Mouse (Mus musculus): Measurements from ENCODE around the gene Dnajc19. TPM values are rescaled to one million over a fixed set of nuclear protein-coding genes. Genes with fewer than 3 reads are reported as not detected.

Dnajc19 gene
- 116 and 216 TPM in 2 replicates for total RNA-seq (2014; rRNA removed; ENCODE audit: low replicate concordance)
- polyA plus RNA-seq (2015; fragmentation: Nextera tagmentation; extraction: Ambion mirVana): 223 and 239 TPM in 2 replicates

DNA sequence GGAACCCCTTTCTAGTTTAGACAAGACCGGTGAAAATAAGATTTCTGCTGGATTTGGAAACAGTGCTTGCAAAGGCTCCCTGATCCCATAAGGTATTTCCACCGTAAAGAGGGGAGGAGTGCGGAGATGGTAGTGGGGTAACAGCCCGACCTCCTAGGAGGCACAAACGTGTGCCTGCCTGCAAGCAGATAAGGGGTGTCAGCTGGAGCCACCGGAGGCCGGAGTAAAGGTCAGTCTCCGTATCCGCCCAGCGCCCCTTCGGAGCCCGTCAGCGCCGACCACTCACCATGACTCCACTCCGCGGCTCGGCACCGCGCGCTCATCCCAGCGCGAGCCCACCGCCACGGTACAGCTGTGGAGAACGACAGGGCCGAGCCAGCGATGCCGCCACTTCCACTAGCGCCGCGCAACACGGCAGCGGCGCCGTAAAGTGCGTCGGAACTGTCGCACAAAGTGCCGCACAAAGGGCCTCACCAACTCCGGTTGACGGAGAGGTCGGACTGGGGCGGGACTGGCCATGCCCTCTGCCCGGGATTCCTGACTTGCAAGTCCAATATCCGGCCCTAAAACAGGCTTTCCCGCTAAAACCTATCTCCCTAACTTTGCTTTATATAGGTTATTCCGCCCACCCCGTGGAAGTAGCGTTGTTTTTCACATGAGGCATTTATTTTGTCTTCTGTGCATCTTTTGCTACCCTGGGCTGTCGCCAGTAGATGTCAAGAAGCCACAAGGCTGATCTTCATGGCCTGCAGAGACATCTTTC is at the start of gene Dnajc19:
Dnajc19 (minus strand) TSS at position 422 of the 763 bp plus-strand sequence.
- Histone ChIP-seq H3K36me3 (replicated peaks; ENCODE audit: control insufficient read depth, insufficient read depth, low read length) (peaks cover 9% of the 10 kb centered on the region), H3K4me1 (ENCODE audit: control insufficient read depth, insufficient read depth) (peaks cover 18% of the 10 kb centered on the region; the same call in 1 of the 2 replicates), H3K4me2 (ENCODE audit: low read depth, low read length) (peak within 1 kb of the TSS; percentile 82), H3K27ac (ENCODE audit: low read depth) (peak within 1 kb of the TSS; percentile 69), H3K9ac (replicated peaks; ENCODE audit: low read depth, low read length) (peak within 1 kb of the TSS; percentile 93), H3K4me3 (ENCODE audit: low read depth, low read length) (peak within 1 kb of the TSS; percentile 93), H3K27me3 (ENCODE audit: control insufficient read depth, insufficient read depth, low read length) (no peaks in the 10 kb centered on the region), H3K9me3 (replicated peaks; ENCODE audit: control insufficient read depth, low read length) (no peaks in the 10 kb centered on the region)
- DNase-seq (ENCODE audit: low spot score): peak; percentile 91
- TF ChIP-seq EP300 (IDR thresholded peaks at IDR 0.05; ENCODE audit: low read depth): no peak
- TF ChIP-seq CTCF (IDR thresholded peaks at IDR 0.05; ENCODE audit: low read depth): no peak
- ATAC-seq (ENCODE audit: insufficient read depth, low read depth): peak; percentile 94
- under 1% methylated on average over 50 of the region's 50 CpGs for WGBS

DNA sequence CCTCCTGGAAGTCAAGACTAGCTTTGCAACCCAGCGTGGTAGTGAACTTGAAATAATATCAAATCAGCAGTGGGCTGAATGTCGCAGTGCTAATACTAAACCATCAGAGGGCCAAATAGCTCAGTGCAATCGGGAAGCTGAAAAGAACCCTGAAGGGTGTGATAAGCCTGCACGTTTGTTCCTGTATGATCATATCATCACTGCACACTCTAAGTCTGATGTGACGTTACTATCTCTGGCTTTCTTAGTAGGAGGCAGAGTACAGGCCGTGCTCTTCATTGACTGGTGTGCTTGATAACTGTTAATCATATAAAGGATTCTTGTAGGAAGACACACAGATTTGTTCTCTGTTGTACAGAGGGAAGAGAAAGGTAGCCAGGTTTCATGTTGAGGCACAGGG is 48.8 kb upstream of the Dnajc19 start:
- Histone ChIP-seq H3K27me3 (ENCODE audit: control insufficient read depth, insufficient read depth, low read length) (no peaks in the 10 kb centered on the region), H3K9me3 (replicated peaks; ENCODE audit: control insufficient read depth, low read length) (no peaks in the 10 kb centered on the region), H3K9ac (replicated peaks; ENCODE audit: low read depth, low read length) (no peak overlapping the region), H3K36me3 (replicated peaks; ENCODE audit: control insufficient read depth, insufficient read depth, low read length) (no peaks in the 10 kb centered on the region), H3K4me1 (ENCODE audit: control insufficient read depth, insufficient read depth) (no peaks in the 10 kb centered on the region), H3K4me3 (ENCODE audit: low read depth, low read length) (no peak overlapping the region), H3K27ac (ENCODE audit: low read depth) (no peak overlapping the region), H3K4me2 (ENCODE audit: low read depth, low read length) (no peak overlapping the region)
- ATAC-seq (ENCODE audit: insufficient read depth, low read depth) (no peak), DNase-seq (ENCODE audit: low spot score) (no peak)
- 45% methylated on average over 6 of the region's 6 CpGs for WGBS
- no peak for TF ChIP-seq CTCF (IDR thresholded peaks at IDR 0.05; ENCODE audit: low read depth)
- TF ChIP-seq EP300 (IDR thresholded peaks at IDR 0.05; ENCODE audit: low read depth): no peak

DNA sequence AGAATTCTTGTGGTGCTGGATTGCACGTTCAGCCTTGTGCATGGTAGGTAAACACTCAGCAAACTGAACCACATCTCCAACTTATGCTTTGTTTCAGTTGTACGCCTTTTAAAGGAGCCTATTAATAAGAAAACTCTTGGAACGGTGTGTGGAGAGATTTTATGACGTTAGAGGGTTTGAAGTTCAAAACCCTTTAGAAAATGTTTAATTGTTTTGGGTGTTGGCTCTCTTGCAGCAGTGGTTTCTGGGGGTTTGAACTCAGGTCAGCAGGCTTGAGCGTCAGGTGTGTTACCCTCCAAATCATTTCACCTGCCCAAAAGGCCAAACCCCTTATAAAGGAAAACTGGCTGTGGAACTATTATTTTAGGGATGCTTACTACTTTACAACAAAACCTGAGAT is 40.2 kb upstream of the Dnajc19 start:
- 83% methylated on average over 5 of the region's 5 CpGs for WGBS
- Histone ChIP-seq H3K9ac (replicated peaks; ENCODE audit: low read depth, low read length) (no peak overlapping the region), H3K4me2 (ENCODE audit: low read depth, low read length) (no peak overlapping the region), H3K27ac (ENCODE audit: low read depth) (no peak overlapping the region), H3K27me3 (ENCODE audit: control insufficient read depth, insufficient read depth, low read length) (no peaks in the 10 kb centered on the region), H3K9me3 (replicated peaks; ENCODE audit: control insufficient read depth, low read length) (no peaks in the 10 kb centered on the region), H3K4me3 (ENCODE audit: low read depth, low read length) (no peak overlapping the region), H3K4me1 (ENCODE audit: control insufficient read depth, insufficient read depth) (no peaks in the 10 kb centered on the region), H3K36me3 (replicated peaks; ENCODE audit: control insufficient read depth, insufficient read depth, low read length) (no peaks in the 10 kb centered on the region)
- no peak for DNase-seq (ENCODE audit: low spot score)
- no peak for ATAC-seq (ENCODE audit: insufficient read depth, low read depth)
- TF ChIP-seq CTCF (IDR thresholded peaks at IDR 0.05; ENCODE audit: low read depth): no peak
- TF ChIP-seq EP300 (IDR thresholded peaks at IDR 0.05; ENCODE audit: low read depth): no peak

DNA sequence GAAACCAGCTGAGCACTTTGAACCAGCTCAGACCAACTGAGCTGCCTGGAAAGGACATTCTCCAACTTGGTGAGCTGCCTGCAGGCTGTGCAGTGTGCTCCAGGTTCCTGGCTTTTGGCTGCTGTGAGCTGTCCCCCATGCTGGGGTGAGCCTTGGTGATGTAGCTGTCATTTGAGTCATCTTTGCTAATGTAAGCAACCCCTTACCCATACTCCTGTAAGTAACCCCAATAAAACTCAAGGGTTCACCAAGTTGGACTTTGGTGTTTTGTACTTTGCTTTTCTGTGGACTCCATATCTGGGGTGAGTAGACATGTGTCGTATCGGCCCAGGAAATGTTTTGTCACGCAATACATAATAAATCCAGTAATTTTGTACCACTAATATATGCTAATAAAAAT is 39.7 kb upstream of the Dnajc19 start:
- no peak for DNase-seq (ENCODE audit: low spot score)
- Histone ChIP-seq H3K9ac (replicated peaks; ENCODE audit: low read depth, low read length) (no peak overlapping the region), H3K27me3 (ENCODE audit: control insufficient read depth, insufficient read depth, low read length) (no peaks in the 10 kb centered on the region), H3K9me3 (replicated peaks; ENCODE audit: control insufficient read depth, low read length) (no peaks in the 10 kb centered on the region), H3K27ac (ENCODE audit: low read depth) (no peak overlapping the region), H3K4me2 (ENCODE audit: low read depth, low read length) (no peak overlapping the region), H3K36me3 (replicated peaks; ENCODE audit: control insufficient read depth, insufficient read depth, low read length) (no peaks in the 10 kb centered on the region), H3K4me3 (ENCODE audit: low read depth, low read length) (no peak overlapping the region), H3K4me1 (ENCODE audit: control insufficient read depth, insufficient read depth) (no peaks in the 10 kb centered on the region)
- TF ChIP-seq CTCF (IDR thresholded peaks at IDR 0.05; ENCODE audit: low read depth) (no peak), EP300 (IDR thresholded peaks at IDR 0.05; ENCODE audit: low read depth) (no peak)
- ATAC-seq (ENCODE audit: insufficient read depth, low read depth): no peak
- WGBS: 90% methylated on average over 3 of the region's 3 CpGs

DNA sequence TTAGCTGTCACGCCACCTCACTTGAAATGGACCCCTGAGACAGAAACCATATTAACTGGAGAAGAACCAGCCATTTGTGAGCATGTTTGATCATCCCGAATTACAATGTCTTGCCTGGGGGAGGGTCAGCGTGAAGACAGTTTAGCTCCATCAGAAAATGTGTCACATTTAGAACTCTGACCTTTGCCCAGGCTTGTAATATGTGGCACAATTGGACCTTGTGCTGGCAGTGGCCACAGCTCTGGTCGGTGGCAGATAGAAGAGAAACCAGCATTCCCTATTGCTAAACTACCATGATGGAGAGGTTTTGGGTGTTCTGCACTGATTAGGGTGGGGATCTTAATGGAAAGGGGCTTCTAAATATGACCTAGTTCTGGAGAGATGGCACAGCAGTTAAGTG is 38.7 kb upstream of the Dnajc19 start:
- Histone ChIP-seq H3K9ac (replicated peaks; ENCODE audit: low read depth, low read length) (no peak overlapping the region), H3K4me1 (ENCODE audit: control insufficient read depth, insufficient read depth) (no peaks in the 10 kb centered on the region), H3K9me3 (replicated peaks; ENCODE audit: control insufficient read depth, low read length) (no peaks in the 10 kb centered on the region), H3K4me3 (ENCODE audit: low read depth, low read length) (no peak overlapping the region), H3K27me3 (ENCODE audit: control insufficient read depth, insufficient read depth, low read length) (no peaks in the 10 kb centered on the region), H3K27ac (ENCODE audit: low read depth) (no peak overlapping the region), H3K4me2 (ENCODE audit: low read depth, low read length) (no peak overlapping the region), H3K36me3 (replicated peaks; ENCODE audit: control insufficient read depth, insufficient read depth, low read length) (no peaks in the 10 kb centered on the region)
- ATAC-seq (ENCODE audit: insufficient read depth, low read depth) (no peak), DNase-seq (ENCODE audit: low spot score) (no peak)
- 76% methylated on average over 4 of the region's 4 CpGs for WGBS
- TF ChIP-seq EP300 (IDR thresholded peaks at IDR 0.05; ENCODE audit: low read depth): no peak
- TF ChIP-seq CTCF (IDR thresholded peaks at IDR 0.05; ENCODE audit: low read depth): no peak
